Mouse (Mus musculus) brain, embryonic 14.5 days (tissue): ENCODE data around the gene Crebl2. TPM values are rescaled to one million over a fixed set of nuclear protein-coding genes. Genes with fewer than 3 reads are reported as not detected.
A peak's percentile ranks its signal among the peaks of the same experiment; 100 is the strongest.

ENCODE experiments used
- DNase-seq: peaks from one replicate; pipeline ENCODE4 v3.0.0-alpha.2; 2011; ENCODE audit warnings: low read depth
- CTCF ChIP-seq: fragments of 200-500 bp; IDR thresholded peaks from 2 replicates; pipeline ENCODE4 v1.5.1; 2012; ENCODE audit warnings: inconsistent platforms, mild to moderate bottlenecking, moderate library complexity, borderline replicate concordance; ENCODE audit not compliant: insufficient read depth, insufficient read length; ENCODE audit errors: extremely low read depth
- POLR2A ChIP-seq: fragments of 200-500 bp; IDR thresholded peaks from 2 replicates; pipeline ENCODE4 v1.6.1; 2012; ENCODE audit warnings: mild to moderate bottlenecking, inconsistent platforms, borderline replicate concordance; ENCODE audit not compliant: poor library complexity, insufficient read depth, insufficient read length, severe bottlenecking; ENCODE audit errors: extremely low read depth
- polyA plus RNA-seq: library from polyadenylated mRNA; depleted of rRNA; stranded (reverse); fragments of >200 nt; gene quantifications from 2 replicates; pipeline ENCODE4 v1.2.3, GENCODE M21; 2012

The Crebl2 gene
- polyA plus RNA-seq, 1 experiment: 8.4 TPM

DNA sequence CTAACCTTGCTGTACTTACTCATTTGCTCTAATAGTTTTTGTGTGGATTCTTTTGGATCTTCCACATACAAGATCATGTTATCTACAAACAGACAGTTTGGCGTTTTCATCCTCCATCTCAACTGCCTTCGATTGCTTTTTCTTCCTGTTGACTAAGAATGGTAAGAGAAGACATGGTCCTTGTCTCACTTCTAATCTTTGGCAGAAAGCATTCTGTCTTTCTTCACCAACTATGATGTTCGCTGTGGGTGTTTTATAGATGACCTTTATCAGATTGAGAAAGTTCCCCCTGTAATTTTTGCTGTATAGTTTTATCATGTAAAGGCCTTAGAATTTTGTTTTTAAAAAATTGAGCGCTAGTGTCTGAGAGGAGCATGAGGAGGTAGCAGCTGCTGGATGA, 8.2 kb downstream of the Crebl2 start:
- no peak for DNase-seq
- no peak for TF ChIP-seq CTCF
- TF ChIP-seq POLR2A: no peak

DNA sequence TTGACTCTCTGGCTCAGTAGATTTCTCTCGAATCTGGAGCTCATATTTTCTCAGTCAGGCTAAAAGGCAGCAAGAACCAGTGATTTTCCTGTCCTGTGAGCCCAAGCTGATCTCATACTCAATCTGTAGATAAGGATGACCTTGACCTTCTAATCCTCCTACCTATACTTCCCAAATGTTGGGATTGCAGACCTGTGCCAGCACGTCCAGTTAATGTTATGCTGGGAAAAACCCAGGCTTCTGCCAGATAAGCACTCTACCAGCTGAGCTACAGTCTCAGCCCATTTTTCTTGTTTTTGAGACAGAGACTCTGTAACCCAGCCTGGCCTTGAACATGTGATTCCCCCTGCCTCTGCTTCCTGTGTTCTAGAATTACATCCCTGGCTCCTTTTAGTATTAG, 10.4 kb downstream of the Crebl2 start:
- DNase-seq: no peak
- TF ChIP-seq POLR2A (no peak), CTCF (no peak)

DNA sequence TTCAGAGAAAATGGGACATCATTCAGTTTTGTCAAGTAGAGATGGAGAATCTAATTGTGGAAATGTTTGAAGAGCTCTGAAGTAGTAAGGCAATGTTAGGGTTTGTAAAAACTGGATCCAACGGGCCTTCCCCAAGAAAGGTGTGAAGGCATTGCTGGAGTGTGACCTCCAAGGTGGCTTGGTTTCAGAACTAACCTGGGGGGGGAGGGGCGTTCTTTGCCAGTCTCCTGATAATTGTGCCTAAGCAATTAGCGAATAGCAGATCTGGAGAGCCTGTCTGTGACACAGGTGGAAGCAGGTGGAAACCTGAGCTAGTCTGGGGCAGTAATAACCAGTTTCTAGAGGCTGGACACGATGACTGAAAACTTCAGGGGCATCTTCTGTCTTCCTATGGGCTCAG, 15.8 kb downstream of the Crebl2 start:
- no peak for DNase-seq
- TF ChIP-seq CTCF (no peak), POLR2A (no peak)

- no peak for DNase-seq
- TF ChIP-seq POLR2A (no peak), CTCF (no peak)
These were observed 16.4 kb downstream of the Crebl2 start for GRCm38 (mm10) chr6:134846308-134846707.

GRCm38 (mm10) chr6:134847550-134847949, 17.6 kb downstream of the Crebl2 start:
- TF ChIP-seq POLR2A: no peak
- TF ChIP-seq CTCF: no peak
- no peak for DNase-seq

GRCm38 (mm10) chr6:134848197-134848890, 18.4 kb downstream of the Crebl2 start:
- TF ChIP-seq POLR2A: no peak
- peak; percentile 48; the same call in 1 of the 2 replicates for TF ChIP-seq CTCF
- peak; percentile 68 for DNase-seq

DNA sequence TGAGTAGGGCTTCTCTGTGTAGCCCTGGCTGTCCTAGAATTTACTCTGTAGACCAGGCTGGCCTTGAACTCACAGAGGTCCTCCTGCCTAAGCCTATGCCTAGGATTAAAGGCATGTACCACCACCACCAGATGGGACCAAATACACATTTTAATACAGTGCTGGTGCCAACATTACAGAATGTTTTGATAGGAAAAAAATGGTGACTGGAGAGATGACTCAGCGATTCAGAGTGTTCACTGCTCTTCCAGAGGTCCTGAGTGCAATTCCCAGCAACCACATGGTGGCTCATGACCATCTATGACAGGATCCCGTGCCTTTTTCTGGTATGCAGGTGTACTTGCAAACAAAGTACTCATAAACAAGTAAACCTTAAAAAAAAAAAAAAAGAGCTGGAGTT, 19.5 kb downstream of the Crebl2 start:
- no peak for DNase-seq
- TF ChIP-seq CTCF (no peak), POLR2A (no peak)

GRCm38 (mm10) chr6:134849985-134850384, 20.0 kb downstream of the Crebl2 start:
- DNase-seq: no peak
- TF ChIP-seq CTCF (no peak), POLR2A (no peak)

DNA sequence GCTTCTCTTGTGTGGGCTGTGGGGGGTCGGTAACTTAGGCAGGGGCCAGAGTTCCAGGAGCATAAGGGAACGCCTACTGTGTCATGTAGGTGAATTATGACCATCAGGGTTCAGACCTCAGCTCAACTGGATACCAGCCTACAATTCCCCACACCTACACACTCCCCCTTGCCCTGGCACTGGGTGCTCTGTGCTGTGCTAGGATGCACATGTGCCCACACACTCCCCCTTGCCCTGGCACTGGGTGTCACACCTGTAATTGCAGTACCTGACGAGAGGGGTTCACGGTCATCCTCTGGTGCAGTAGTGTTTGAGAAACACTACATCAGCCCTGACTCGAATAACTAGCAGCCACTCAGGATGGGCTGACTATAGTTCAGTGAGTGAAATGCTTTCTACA, 24.8 kb downstream of the Crebl2 start:
- no peak for DNase-seq
- no peak for TF ChIP-seq POLR2A
- no peak for TF ChIP-seq CTCF

- no peak for DNase-seq
- TF ChIP-seq POLR2A (no peak), CTCF (no peak)
These were observed 26.0 kb downstream of the Crebl2 start for GRCm38 (mm10) chr6:134855926-134856325.

GRCm38 (mm10) chr6:134859021-134859420, 29.1 kb downstream of the Crebl2 start:
- DNase-seq: no peak
- TF ChIP-seq POLR2A: no peak

DNA sequence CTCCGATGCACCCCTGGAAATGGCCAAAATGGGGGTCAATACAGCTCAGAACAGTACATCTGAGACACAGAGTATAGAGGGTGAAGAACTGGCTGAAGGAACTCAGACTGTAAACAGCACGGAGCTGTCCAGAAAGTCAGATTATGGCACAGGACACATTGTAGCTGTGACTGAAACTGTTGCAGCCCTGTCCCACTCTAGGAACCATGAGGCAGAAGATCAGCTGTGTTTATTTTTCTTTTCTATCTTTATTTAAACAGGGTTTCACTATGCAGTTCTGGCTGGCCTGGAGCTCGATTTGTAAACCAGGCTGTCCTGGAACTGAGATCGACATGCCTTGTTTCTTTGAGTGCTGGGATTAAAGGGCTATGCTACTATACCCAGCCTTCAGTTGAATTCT, 30.3 kb downstream of the Crebl2 start:
- TF ChIP-seq CTCF: no peak
- no peak for TF ChIP-seq POLR2A
- no peak for DNase-seq
